Mouse (Mus musculus) limb, embryonic 14.5 days (tissue): ENCODE data around the gene Cacna2d3. TPM values are rescaled to one million over a fixed set of nuclear protein-coding genes. Genes with fewer than 3 reads are reported as not detected.

Experiments used
- ATAC-seq: fragments of 200-750 bp; cut with Nextera tagmentation; 2 replicates; pipeline ENCODE4 v1.8.0; 2017; ENCODE audit warnings: low read depth, moderate number of reproducible peaks, moderate TSS enrichment; ENCODE audit not compliant: low FRiP score
- DNase-seq: peaks from one replicate; pipeline ENCODE4 v3.0.0-alpha.2; 2015; ENCODE audit warnings: low spot score
- H3K27ac ChIP-seq: fragments of 300-500 bp; sonication (generic); replicated peaks from 2 replicates; pipeline ENCODE4 v1.5.1; 2014; ENCODE audit warnings: low read depth, mild to moderate bottlenecking, low read length, moderate library complexity, mixed read lengths
- H3K27me3 ChIP-seq: fragments of 300-500 bp; sonication (generic); 2 replicates; pipeline ENCODE4 v1.6.1; 2014; ENCODE audit warnings: low read length, mixed read lengths; ENCODE audit not compliant: control insufficient read depth, insufficient read depth
- H3K36me3 ChIP-seq: fragments of 300-500 bp; sonication (generic); 2 replicates; pipeline ENCODE4 v1.6.1; 2014; ENCODE audit warnings: mild to moderate bottlenecking, low read length, moderate library complexity, mixed read lengths; ENCODE audit not compliant: control insufficient read depth, insufficient read depth
- H3K4me1 ChIP-seq: fragments of 300-500 bp; sonication (generic); 2 replicates; pipeline ENCODE4 v1.6.1; 2014; ENCODE audit warnings: antibody characterized with exemption, low read length, mixed read lengths; ENCODE audit not compliant: control insufficient read depth, insufficient read depth
- H3K4me2 ChIP-seq: fragments of 300-500 bp; sonication (generic); replicated peaks from 2 replicates; pipeline ENCODE4 v1.6.1; 2014; ENCODE audit warnings: low read depth, mild to moderate bottlenecking, low read length, moderate library complexity; ENCODE audit not compliant: severe bottlenecking
- H3K4me3 ChIP-seq: fragments of 300-500 bp; sonication (generic); replicated peaks from 2 replicates; pipeline ENCODE4 v1.5.1; 2014; ENCODE audit warnings: low read length
- H3K9ac ChIP-seq: fragments of 300-500 bp; sonication (generic); 2 replicates; pipeline ENCODE4 v1.6.1; 2014; ENCODE audit warnings: mild to moderate bottlenecking, low read depth, low read length, moderate library complexity; ENCODE audit not compliant: severe bottlenecking
- H3K9me3 ChIP-seq: fragments of 300-500 bp; sonication (generic); 2 replicates; pipeline ENCODE4 v1.6.1; 2016; ENCODE audit warnings: low read length; ENCODE audit not compliant: control insufficient read depth
- POLR2A ChIP-seq: fragments of 200-500 bp; IDR thresholded peaks from 2 replicates; pipeline ENCODE4 v1.8.0; 2012; ENCODE audit warnings: inconsistent platforms, mild to moderate bottlenecking, moderate library complexity, borderline replicate concordance; ENCODE audit not compliant: insufficient read depth, insufficient read length; ENCODE audit errors: extremely low read depth
- WGBS: fragments of 180-500 bp; shearing (Covaris S2); extraction: QIAGEN DNeasy Blood & Tissue Kit; methylation state at CpG from one replicate; pipeline ENCODE4 v1.1.7; 2014; 5-methylcytosine and 5-hydroxymethylcytosine counted together
- polyA plus RNA-seq, 2 experiments: library from polyadenylated mRNA; depleted of rRNA in 1 of 2; stranded (reverse) in 1 of 2; unstranded in 1 of 2; fragments of >200 nt; fragmentation: Nextera tagmentation in 1 of 2; extraction: Ambion mirVana in 1 of 2; gene quantifications; 2 replicates each; pipeline versions ENCODE4 v1.2.1 to v1.2.3; 2012 to 2014

Cacna2d3 gene
- polyA plus RNA-seq, 2 experiments = 4.9 to 6.3 TPM

DNA sequence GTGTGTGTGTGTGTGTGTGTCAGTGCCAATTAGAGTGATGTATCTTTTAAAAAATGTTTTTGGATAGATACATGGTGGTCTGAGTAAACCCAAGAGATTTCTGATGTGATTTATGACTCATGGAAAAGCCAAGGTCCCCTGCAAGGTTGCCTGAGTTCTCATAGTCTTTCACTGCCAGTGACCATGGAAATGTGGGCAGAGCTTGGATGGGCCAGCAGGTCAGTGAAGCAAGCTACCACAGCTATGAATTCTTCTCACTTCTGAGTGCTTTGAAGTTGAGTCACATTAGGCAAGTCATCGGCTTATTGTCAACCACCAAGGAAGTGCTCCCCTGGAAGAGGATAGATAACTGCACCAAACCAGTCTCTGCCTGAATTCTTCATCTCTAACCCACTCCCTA lies 639.5 kb downstream of the Cacna2d3 start:
- DNase-seq (no peak), ATAC-seq (no peak)
- no peaks in the 10 kb centered on the region for H3K36me3 ChIP-seq
- peaks cover 15% of the 10 kb centered on the region for H3K4me1 ChIP-seq
- no peak overlapping the region for H3K27ac ChIP-seq
- H3K27me3 ChIP-seq = 0 out of 2 replicates have a peak, but pooled peaks cover 4% of the 10 kb centered on the region
- no peak for TF ChIP-seq POLR2A
- no peak overlapping the region for H3K9ac ChIP-seq
- no peak overlapping the region for H3K4me2 ChIP-seq
- H3K4me3 ChIP-seq = no peak overlapping the region
- no peaks in the 10 kb centered on the region for H3K9me3 ChIP-seq
- 50% methylated on average over 1 of the region's 1 CpGs for WGBS

- DNase-seq (no peak), ATAC-seq (no peak)
- Histone ChIP-seq H3K27ac (no peak overlapping the region), H3K4me3 (no peak overlapping the region), H3K9ac (no peak overlapping the region), H3K4me2 (no peak overlapping the region), H3K27me3 (0 out of 2 replicates have a peak, but pooled peaks cover 4% of the 10 kb centered on the region), H3K9me3 (no peaks in the 10 kb centered on the region), H3K36me3 (no peaks in the 10 kb centered on the region), H3K4me1 (peaks cover 13% of the 10 kb centered on the region)
- WGBS = 60% methylated on average over 4 of the region's 4 CpGs
- TF ChIP-seq POLR2A = no peak
Observed at GRCm38 (mm10) chr14:29080630-29081029, 641.0 kb downstream of the Cacna2d3 start.

DNA sequence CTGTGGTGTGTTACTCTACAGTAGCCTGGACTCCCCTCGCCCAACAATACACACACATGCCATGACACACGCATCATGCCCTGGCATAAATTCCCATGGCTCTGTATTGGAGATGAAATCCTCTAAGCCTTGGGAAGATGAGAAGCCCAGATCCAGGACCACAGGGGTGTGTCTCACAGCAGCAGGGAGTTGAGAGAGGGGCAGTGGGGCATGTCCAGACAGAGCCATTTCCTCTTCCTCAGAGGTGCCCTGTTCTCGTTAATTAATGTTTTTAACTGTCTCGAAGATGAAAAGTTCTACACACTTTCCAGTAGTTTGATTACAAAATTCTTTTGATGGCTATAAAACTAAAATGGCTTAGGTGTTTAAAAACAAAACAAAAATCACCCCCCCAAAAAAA lies 641.4 kb downstream of the Cacna2d3 start:
- H3K4me1 ChIP-seq = peaks cover 13% of the 10 kb centered on the region
- 66% methylated on average over 4 of the region's 4 CpGs for WGBS
- no peak for ATAC-seq
- no peak overlapping the region for H3K4me3 ChIP-seq
- no peaks in the 10 kb centered on the region for H3K9me3 ChIP-seq
- H3K27ac ChIP-seq = no peak overlapping the region
- no peak for DNase-seq
- no peaks in the 10 kb centered on the region for H3K36me3 ChIP-seq
- TF ChIP-seq POLR2A = no peak
- H3K27me3 ChIP-seq = 0 out of 2 replicates have a peak, but pooled peaks cover 4% of the 10 kb centered on the region
- no peak overlapping the region for H3K4me2 ChIP-seq
- H3K9ac ChIP-seq = no peak overlapping the region

- peak; percentile 43 for DNase-seq
- 12% methylated on average over 3 of the region's 3 CpGs for WGBS
- Histone ChIP-seq H3K27me3 (0 out of 2 replicates have a peak, but pooled peaks cover 4% of the 10 kb centered on the region), H3K9me3 (no peaks in the 10 kb centered on the region), H3K4me1 (peaks cover 25% of the 10 kb centered on the region), H3K27ac (no peak overlapping the region), H3K4me2 (no peak overlapping the region), H3K36me3 (no peaks in the 10 kb centered on the region), H3K4me3 (no peak overlapping the region), H3K9ac (no peak overlapping the region)
- TF ChIP-seq POLR2A = no peak
- ATAC-seq = no peak
Observed at GRCm38 (mm10) chr14:29077418-29077817, 644.2 kb downstream of the Cacna2d3 start.

- peak; percentile 30; the same call in 1 of the 2 replicates for ATAC-seq
- H3K9ac ChIP-seq = no peak overlapping the region
- peaks cover 27% of the 10 kb centered on the region for H3K4me1 ChIP-seq
- no peaks in the 10 kb centered on the region for H3K9me3 ChIP-seq
- DNase-seq = peak; percentile 45
- H3K4me3 ChIP-seq = no peak overlapping the region
- H3K27ac ChIP-seq = no peak overlapping the region
- no peak overlapping the region for H3K4me2 ChIP-seq
- no peaks in the 10 kb centered on the region for H3K36me3 ChIP-seq
- WGBS = 31% methylated on average over 4 of the region's 4 CpGs
- H3K27me3 ChIP-seq = 0 out of 2 replicates have a peak, but pooled peaks cover 4% of the 10 kb centered on the region
- no peak for TF ChIP-seq POLR2A
Observed at GRCm38 (mm10) chr14:29073747-29074146, 647.9 kb downstream of the Cacna2d3 start.

- WGBS = 87% methylated on average over 2 of the region's 2 CpGs
- no peak for TF ChIP-seq POLR2A
- Histone ChIP-seq H3K36me3 (no peaks in the 10 kb centered on the region), H3K27me3 (no peaks in the 10 kb centered on the region), H3K9ac (no peak overlapping the region), H3K4me2 (no peak overlapping the region), H3K4me3 (no peak overlapping the region), H3K9me3 (no peaks in the 10 kb centered on the region), H3K4me1 (peaks cover 8% of the 10 kb centered on the region), H3K27ac (no peak overlapping the region)
- ATAC-seq = no peak
- DNase-seq = no peak
Observed at GRCm38 (mm10) chr14:29062676-29063075, 659.0 kb downstream of the Cacna2d3 start.
